Mouse (Mus musculus): ENCODE measurements at regions not wholly inside any gene's neighbourhood (a gene's known extent, or its start where the extent isn't known, plus 50 kb on each side); places are given as distances from the start of the nearest gene placed in this dataset.

DNA sequence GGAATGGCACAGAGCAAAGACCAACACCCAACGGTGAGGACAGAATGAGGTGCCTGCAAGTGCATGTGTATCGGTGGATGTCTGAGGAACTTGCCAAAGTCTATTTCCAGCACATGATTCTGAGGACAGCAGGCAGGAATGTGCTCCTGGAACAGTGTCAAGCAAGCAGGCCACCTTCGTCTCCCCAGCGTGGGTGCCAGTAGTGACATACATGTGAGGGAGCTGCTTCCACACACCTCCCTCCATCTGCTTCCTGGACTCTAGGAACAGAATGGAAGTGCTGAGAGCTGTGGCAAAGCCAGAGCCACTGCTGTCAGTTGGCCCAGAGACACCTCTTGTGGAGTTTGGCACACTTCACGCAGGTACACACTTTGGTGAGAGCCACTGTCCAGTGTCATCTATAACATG, 76.9 kb upstream of the Oxgr1 start:
- no peaks in the 10 kb centered on the region for H3K4me1 ChIP-seq (ENCODE audit: control insufficient read depth, insufficient read depth, low read length)
- no peak overlapping the region for H3K4me3 ChIP-seq (replicated peaks; ENCODE audit: low read length)
- TF ChIP-seq POLR2A (IDR thresholded peaks at IDR 0.05; ENCODE audit: borderline replicate concordance, extremely low read depth, insufficient read depth, insufficient read length), result no peak
- H3K9me3 ChIP-seq (ENCODE audit: control insufficient read depth, low read length), result no peaks in the 10 kb centered on the region
- ATAC-seq (ENCODE audit: low FRiP score, low read depth) (no peak), DNase-seq (ENCODE audit: low spot score) (no peak)
- no peaks in the 10 kb centered on the region for H3K36me3 ChIP-seq (ENCODE audit: control insufficient read depth, insufficient read depth, low read length)
- H3K4me2 ChIP-seq (replicated peaks; ENCODE audit: low read depth, low read length, severe bottlenecking), result no peak overlapping the region
- no peak overlapping the region for H3K9ac ChIP-seq (ENCODE audit: low read depth, low read length, severe bottlenecking)
- WGBS, result 90% methylated on average over 5 of the region's 5 CpGs
- no peaks in the 10 kb centered on the region for H3K27me3 ChIP-seq (ENCODE audit: control insufficient read depth, insufficient read depth, low read length)
- H3K27ac ChIP-seq (replicated peaks; ENCODE audit: low read depth, low read length), result no peak overlapping the region

DNA sequence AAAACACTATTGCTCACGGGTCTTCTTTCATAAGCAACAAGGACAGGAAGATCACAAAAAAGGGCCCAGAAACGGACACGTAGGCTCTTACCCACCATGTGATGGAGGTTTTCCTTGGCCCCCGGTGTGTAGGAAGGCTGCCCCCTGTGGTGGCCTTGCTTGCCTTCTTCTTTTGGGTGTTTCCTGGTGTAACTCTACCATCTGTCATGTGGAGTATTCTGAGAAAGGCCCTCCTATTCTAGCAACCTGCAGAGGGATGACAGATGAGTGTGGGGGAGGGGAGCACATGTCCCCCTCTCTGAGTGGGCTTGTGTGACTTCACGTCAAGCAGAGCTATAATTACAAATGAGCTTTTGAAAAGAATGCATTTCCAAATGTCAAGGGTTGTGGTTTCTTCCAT, 77.3 kb upstream of the Oxgr1 start:
- H3K27ac ChIP-seq (replicated peaks; ENCODE audit: low read depth, low read length), result no peak overlapping the region
- 74% methylated on average over 5 of the region's 5 CpGs for WGBS

DNA sequence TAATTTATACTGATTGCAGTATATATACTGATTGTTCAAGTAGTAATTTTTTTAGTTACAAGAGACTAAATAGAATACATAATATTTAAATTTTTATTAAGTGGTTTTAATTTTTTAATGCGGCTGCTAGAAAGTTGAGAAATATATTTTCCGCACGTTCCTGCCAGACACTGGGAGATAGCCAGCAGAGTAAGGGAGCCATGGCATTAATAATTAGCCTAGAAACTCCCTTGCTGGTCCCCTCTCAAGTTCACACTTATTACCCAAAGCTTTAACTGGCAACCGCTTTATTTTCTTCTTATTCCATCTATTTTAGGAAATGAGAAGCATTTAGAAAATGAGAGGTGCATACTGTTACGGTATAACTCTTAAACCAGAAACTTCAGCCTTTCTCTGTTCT, 78.0 kb upstream of the Oxgr1 start:
- WGBS, result 79% methylated on average over 5 of the region's 5 CpGs

More for the DNA sequence above, 77.3 kb upstream of the Oxgr1 start:
- no peaks in the 10 kb centered on the region for H3K9me3 ChIP-seq (ENCODE audit: control insufficient read depth, low read length)
- H3K27me3 ChIP-seq (ENCODE audit: control insufficient read depth, insufficient read depth, low read length), result no peaks in the 10 kb centered on the region
- DNase-seq (ENCODE audit: low spot score), result no peak
- no peak overlapping the region for H3K4me3 ChIP-seq (replicated peaks; ENCODE audit: low read length)
- no peak overlapping the region for H3K9ac ChIP-seq (ENCODE audit: low read depth, low read length, severe bottlenecking)
- H3K36me3 ChIP-seq (ENCODE audit: control insufficient read depth, insufficient read depth, low read length), result no peaks in the 10 kb centered on the region
- no peaks in the 10 kb centered on the region for H3K4me1 ChIP-seq (ENCODE audit: control insufficient read depth, insufficient read depth, low read length)
- no peak for ATAC-seq (ENCODE audit: low FRiP score, low read depth)
- TF ChIP-seq POLR2A (IDR thresholded peaks at IDR 0.05; ENCODE audit: borderline replicate concordance, extremely low read depth, insufficient read depth, insufficient read length), result no peak
- H3K4me2 ChIP-seq (replicated peaks; ENCODE audit: low read depth, low read length, severe bottlenecking), result no peak overlapping the region

DNA sequence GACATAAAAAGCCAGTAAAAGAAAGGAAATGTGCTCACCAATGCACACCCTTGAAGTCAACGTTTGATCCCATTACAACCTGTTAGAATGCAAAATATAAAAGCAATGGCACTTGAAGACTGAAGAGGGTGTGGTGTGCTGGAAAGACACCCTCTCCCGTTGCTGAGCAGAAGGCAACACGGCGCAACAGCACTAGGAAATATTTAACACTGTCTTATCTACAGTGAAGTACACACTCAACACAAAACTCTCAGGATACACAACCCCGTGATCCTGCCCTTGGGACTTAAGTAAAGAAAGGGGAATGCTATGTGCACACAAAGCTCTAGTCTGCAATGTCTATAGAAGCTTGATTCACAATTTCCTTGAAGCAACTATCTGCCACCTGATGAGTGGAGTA, 83.1 kb upstream of the Oxgr1 start:
- 90% methylated on average over 5 of the region's 5 CpGs for WGBS
- H3K4me1 ChIP-seq (ENCODE audit: control insufficient read depth, insufficient read depth, low read length), result no peaks in the 10 kb centered on the region
- ATAC-seq (ENCODE audit: low FRiP score, low read depth) (no peak), DNase-seq (ENCODE audit: low spot score) (no peak)
- H3K36me3 ChIP-seq (ENCODE audit: control insufficient read depth, insufficient read depth, low read length), result no peaks in the 10 kb centered on the region
- H3K27me3 ChIP-seq (ENCODE audit: control insufficient read depth, insufficient read depth, low read length), result no peaks in the 10 kb centered on the region
- no peak overlapping the region for H3K9ac ChIP-seq (ENCODE audit: low read depth, low read length, severe bottlenecking)
- TF ChIP-seq POLR2A (IDR thresholded peaks at IDR 0.05; ENCODE audit: borderline replicate concordance, extremely low read depth, insufficient read depth, insufficient read length), result no peak
- H3K27ac ChIP-seq (replicated peaks; ENCODE audit: low read depth, low read length), result no peak overlapping the region
- H3K4me2 ChIP-seq (replicated peaks; ENCODE audit: low read depth, low read length, severe bottlenecking), result no peak overlapping the region
- H3K9me3 ChIP-seq (ENCODE audit: control insufficient read depth, low read length), result no peaks in the 10 kb centered on the region
- H3K4me3 ChIP-seq (replicated peaks; ENCODE audit: low read length), result no peak overlapping the region

More for the DNA sequence above, 78.0 kb upstream of the Oxgr1 start:
- no peak for TF ChIP-seq POLR2A (IDR thresholded peaks at IDR 0.05; ENCODE audit: borderline replicate concordance, extremely low read depth, insufficient read depth, insufficient read length)
- no peak for ATAC-seq (ENCODE audit: low FRiP score, low read depth)
- Histone ChIP-seq H3K9ac (ENCODE audit: low read depth, low read length, severe bottlenecking) (no peak overlapping the region), H3K4me1 (ENCODE audit: control insufficient read depth, insufficient read depth, low read length) (no peaks in the 10 kb centered on the region), H3K4me2 (replicated peaks; ENCODE audit: low read depth, low read length, severe bottlenecking) (no peak overlapping the region), H3K4me3 (replicated peaks; ENCODE audit: low read length) (no peak overlapping the region), H3K9me3 (ENCODE audit: control insufficient read depth, low read length) (no peaks in the 10 kb centered on the region), H3K36me3 (ENCODE audit: control insufficient read depth, insufficient read depth, low read length) (no peaks in the 10 kb centered on the region), H3K27ac (replicated peaks; ENCODE audit: low read depth, low read length) (no peak overlapping the region), H3K27me3 (ENCODE audit: control insufficient read depth, insufficient read depth, low read length) (no peaks in the 10 kb centered on the region)
- no peak for DNase-seq (ENCODE audit: low spot score)

DNA sequence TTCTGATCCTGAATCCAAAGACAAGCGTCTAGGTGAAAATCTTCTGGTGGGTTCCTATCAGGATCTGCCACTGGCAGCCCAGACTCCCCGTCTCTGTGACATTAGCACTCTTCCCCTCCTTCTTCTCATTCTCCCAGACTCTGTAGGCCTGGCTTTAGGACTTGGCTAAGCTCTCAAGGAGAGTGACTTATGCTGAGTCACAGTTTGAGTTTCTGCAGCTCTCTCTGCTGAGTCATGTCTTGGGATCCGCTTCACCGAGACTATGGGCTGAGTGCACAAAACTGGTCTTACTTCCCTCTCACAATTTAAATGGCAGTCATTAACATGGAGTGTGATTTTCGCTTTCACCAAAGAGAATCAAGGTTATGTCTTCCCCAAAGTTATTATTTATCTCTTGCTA, 85.2 kb upstream of the Oxgr1 start:
- Histone ChIP-seq H3K27me3 (ENCODE audit: control insufficient read depth, insufficient read depth, low read length) (no peaks in the 10 kb centered on the region), H3K36me3 (ENCODE audit: control insufficient read depth, insufficient read depth, low read length) (no peaks in the 10 kb centered on the region), H3K9me3 (ENCODE audit: control insufficient read depth, low read length) (no peaks in the 10 kb centered on the region), H3K4me2 (replicated peaks; ENCODE audit: low read depth, low read length, severe bottlenecking) (no peak overlapping the region), H3K4me1 (ENCODE audit: control insufficient read depth, insufficient read depth, low read length) (no peaks in the 10 kb centered on the region), H3K27ac (replicated peaks; ENCODE audit: low read depth, low read length) (no peak overlapping the region), H3K9ac (ENCODE audit: low read depth, low read length, severe bottlenecking) (no peak overlapping the region), H3K4me3 (replicated peaks; ENCODE audit: low read length) (no peak overlapping the region)
- 70% methylated on average over 5 of the region's 5 CpGs for WGBS
- TF ChIP-seq POLR2A (IDR thresholded peaks at IDR 0.05; ENCODE audit: borderline replicate concordance, extremely low read depth, insufficient read depth, insufficient read length), result no peak
- no peak for DNase-seq (ENCODE audit: low spot score)
- no peak for ATAC-seq (ENCODE audit: low FRiP score, low read depth)

Data from limb, embryonic 14.5 days (tissue).